Mouse (Mus musculus): ENCODE measurements around the gene Slc19a2. TPM values are rescaled to one million over a fixed set of nuclear protein-coding genes. Genes with fewer than 3 reads are reported as not detected.
"Not testable (repeated sequence)": the region's sequence is repeated elsewhere in the genome, so short reads cannot be mapped to it uniquely, and the experiment has no call there.

The Slc19a2 gene
- polyA plus RNA-seq (2012; rRNA removed) = 9.3 and 9.5 TPM in 2 replicates

- DNase-seq (ENCODE audit: low spot score) = peak; percentile 92
These were observed at the start of gene Slc19a2 for GRCm38 (mm10) chr1:164248465-164249331. Gene Slc19a2, plus strand, starts transcription at chr1:164249046.

GRCm38 (mm10) chr1:164199551-164199950 lies 49.3 kb upstream of the Slc19a2 start:
- DNase-seq (ENCODE audit: low spot score) = no peak

- no peak for DNase-seq (ENCODE audit: low spot score)
These were observed 40.4 kb upstream of the Slc19a2 start for GRCm38 (mm10) chr1:164208437-164208836.

- no peak for DNase-seq (ENCODE audit: low spot score)
These were observed 37.9 kb upstream of the Slc19a2 start for GRCm38 (mm10) chr1:164210899-164211298.

- DNase-seq (ENCODE audit: low spot score) = no peak
These were observed 36.2 kb upstream of the Slc19a2 start for GRCm38 (mm10) chr1:164212686-164213085.

- no peak for DNase-seq (ENCODE audit: low spot score)
These were observed 34.7 kb upstream of the Slc19a2 start for GRCm38 (mm10) chr1:164214190-164214589.

- no peak for DNase-seq (ENCODE audit: low spot score)
These were observed 33.7 kb upstream of the Slc19a2 start for GRCm38 (mm10) chr1:164215097-164215496.

GRCm38 (mm10) chr1:164215540-164215939 lies 33.3 kb upstream of the Slc19a2 start:
- no peak for DNase-seq (ENCODE audit: low spot score)

GRCm38 (mm10) chr1:164217791-164218685 lies 30.8 kb upstream of the Slc19a2 start:
- DNase-seq (ENCODE audit: low spot score) = no peak

- no peak for DNase-seq (ENCODE audit: low spot score)
These were observed 28.6 kb upstream of the Slc19a2 start for GRCm38 (mm10) chr1:164220261-164220660.

GRCm38 (mm10) chr1:164223089-164223488 lies 25.8 kb upstream of the Slc19a2 start:
- no peak for DNase-seq (ENCODE audit: low spot score)

- not testable (repeated sequence) for DNase-seq (ENCODE audit: low spot score)
These were observed 16.8 kb upstream of the Slc19a2 start for GRCm38 (mm10) chr1:164231937-164232570.

GRCm38 (mm10) chr1:164233447-164233846 lies 15.4 kb upstream of the Slc19a2 start:
- no peak for DNase-seq (ENCODE audit: low spot score)

GRCm38 (mm10) chr1:164235078-164235477 lies 13.8 kb upstream of the Slc19a2 start:
- no peak for DNase-seq (ENCODE audit: low spot score)

- no peak for DNase-seq (ENCODE audit: low spot score)
These were observed 12.8 kb upstream of the Slc19a2 start for GRCm38 (mm10) chr1:164236078-164236477.

- DNase-seq (ENCODE audit: low spot score) = no peak
These were observed 7.4 kb upstream of the Slc19a2 start for GRCm38 (mm10) chr1:164241494-164241893.

- DNase-seq (ENCODE audit: low spot score) = no peak
These were observed 6.0 kb upstream of the Slc19a2 start for GRCm38 (mm10) chr1:164242809-164243208.

GRCm38 (mm10) chr1:164247442-164247841 lies 1.4 kb upstream of the Slc19a2 start:
- no peak for DNase-seq (ENCODE audit: low spot score)

GRCm38 (mm10) chr1:164247971-164248370 lies 875 bp upstream of the Slc19a2 start:
- no peak for DNase-seq (ENCODE audit: low spot score)

GRCm38 (mm10) chr1:164249332-164249711 lies 476 bp downstream of the Slc19a2 start:
- no peak for DNase-seq (ENCODE audit: low spot score)

GRCm38 (mm10) chr1:164250391-164251150 lies 1.7 kb downstream of the Slc19a2 start:
- DNase-seq (ENCODE audit: low spot score) = no peak
